Mouse (Mus musculus): ENCODE measurements around the gene Olfr992.
"Not testable (repeated sequence)": the region's sequence is repeated elsewhere in the genome, so short reads cannot be mapped to it uniquely, and the experiment has no call there.

Olfr992 gene

DNA sequence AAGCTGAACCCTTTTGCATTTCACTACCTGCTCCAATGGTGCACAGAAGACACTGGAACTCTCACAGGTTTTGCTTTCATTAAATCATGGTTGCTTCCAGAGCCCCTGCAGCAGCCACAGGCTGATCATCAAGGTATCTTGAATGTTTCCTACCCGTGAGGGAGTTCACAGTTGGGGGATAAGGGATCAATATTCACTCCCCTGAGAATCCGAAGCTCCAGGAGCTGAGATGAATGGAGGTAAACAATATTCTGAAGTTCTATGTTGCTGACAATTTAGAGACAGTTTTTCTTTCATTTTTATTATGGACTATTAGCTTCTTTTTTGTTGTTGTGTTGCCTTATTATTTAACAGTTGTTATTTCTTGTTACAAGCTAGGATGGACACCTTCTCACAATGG, at the start of gene Olfr992:
Olfr992 (minus strand) TSS at position 101 of the 400 bp plus-strand sequence.
- DNase-seq (ENCODE audit: low spot score): no peak

DNA sequence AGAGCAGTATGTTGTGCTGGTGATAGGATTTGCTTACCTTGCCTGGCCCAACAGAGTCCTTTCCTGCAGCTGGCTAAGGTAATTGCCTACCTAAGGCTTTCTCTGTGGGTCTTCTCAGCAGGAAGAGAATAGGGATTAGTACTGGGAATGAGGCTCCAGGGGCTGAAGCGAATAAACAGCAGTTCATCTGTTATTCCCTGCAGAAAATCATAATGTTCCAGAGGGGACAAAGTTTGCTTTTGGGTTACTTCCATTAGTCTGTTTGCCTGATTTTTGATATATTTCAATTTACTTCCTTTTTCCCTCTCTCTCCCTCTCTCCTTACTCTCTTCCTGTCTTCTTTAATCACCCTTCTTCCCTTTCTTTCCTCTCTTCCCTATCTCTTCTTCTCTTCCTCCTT, 34.3 kb upstream of the Olfr992 start, which contains the start of gene Olfr995:
Olfr995 (minus strand) TSS at position 101 of the 400 bp plus-strand sequence.
- no peak for DNase-seq (ENCODE audit: low spot score)

DNA sequence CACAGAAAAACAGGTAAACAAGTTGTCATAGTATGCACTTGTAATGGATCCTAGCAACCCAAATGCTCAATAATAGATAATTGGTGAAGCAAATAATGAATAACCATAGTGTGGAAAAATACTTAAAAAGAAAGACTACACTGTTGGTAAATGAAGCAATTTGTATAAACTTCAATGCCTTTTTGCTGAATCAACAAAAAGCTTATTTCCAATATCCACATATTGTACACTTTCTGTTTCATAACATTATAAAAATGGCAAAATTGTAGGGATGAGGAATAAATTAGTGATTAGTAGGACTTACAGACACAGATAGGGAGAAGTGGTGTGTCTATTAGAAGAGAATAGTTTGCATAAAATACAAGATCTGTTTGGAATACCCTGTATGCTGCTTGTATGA, 33.3 kb upstream of the Olfr992 start:
- no peak for DNase-seq (ENCODE audit: low spot score)

DNA sequence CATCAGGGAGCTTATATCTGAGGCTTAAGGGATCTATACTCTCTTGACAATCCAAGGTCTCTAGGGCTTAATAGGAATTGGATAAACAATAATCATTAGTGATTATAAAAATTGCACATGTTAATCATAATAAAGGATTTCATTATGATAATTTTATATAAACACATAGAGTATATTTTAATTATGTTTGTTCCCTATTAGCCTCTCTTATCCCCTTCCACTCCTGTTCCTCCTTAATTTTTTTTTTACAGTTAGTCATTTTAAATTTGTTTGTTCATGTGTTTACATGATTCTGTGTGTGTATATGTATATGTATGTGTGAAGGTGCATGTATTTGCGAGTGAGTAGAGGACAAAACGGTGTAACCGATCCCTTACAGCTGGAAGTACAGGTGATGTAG, 27.1 kb upstream of the Olfr992 start, which contains the start of gene Olfr994:
Olfr994 (minus strand) TSS at position 101 of the 400 bp plus-strand sequence.
- no peak for DNase-seq (ENCODE audit: low spot score)

DNA sequence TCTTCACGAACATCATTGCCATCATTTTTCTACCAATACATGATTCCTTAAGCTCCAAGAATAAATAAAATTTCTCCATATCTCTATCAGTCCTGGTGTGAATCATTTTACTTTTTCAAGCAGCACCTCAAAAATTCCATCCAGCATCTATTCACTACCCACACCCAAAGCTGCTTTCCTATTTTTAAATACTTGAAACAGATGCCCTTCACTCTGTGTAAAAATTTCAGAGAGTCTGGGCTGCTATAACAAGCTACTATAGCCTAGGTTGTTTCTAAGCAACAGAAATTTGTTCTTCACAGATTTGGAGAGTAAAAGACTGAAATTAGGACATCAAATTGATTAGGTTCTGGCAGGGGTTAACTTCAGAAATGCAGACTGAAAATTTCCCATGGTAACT, 16.6 kb upstream of the Olfr992 start:
- no peak for DNase-seq (ENCODE audit: low spot score)

DNA sequence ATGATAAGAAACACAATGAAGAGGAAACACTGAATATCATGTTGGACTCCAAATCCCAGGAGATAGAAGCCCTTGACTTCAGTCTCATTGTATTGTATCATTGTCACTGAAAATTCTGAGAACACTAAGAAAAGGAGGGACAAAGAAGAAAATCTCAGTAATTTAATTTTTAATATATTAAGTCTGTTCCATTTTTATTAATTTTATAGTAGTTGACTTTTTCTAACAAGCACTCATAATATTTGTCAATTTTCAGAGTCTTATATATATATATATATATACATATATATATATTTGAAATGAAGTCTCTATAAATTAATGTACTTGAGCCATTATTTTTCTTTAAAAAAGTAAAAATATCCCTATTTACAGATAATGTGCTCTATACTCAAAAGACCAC, 5.5 kb upstream of the Olfr992 start, which contains the start of gene Olfr993:
Olfr993 (minus strand) TSS at position 101 of the 400 bp plus-strand sequence.
- no peak for DNase-seq (ENCODE audit: low spot score)

DNA sequence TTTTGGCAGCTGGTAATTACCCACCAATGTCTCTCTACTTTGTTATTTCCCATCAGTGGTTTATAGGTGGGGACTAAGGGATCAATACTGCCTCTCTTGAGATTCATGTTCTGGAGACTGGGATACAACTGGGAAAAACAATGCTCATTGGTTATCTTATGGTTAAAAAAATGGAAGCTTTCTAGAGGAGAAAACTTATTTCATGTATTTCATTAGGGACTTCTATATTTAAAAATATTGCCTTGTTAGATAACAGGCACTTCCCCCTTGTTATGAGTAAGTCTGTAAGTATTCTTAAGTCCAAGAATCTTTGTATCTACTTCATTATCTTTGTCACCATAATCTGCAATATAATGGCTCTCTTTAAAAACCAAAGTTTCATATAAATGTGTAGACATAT, 46.1 kb downstream of the Olfr992 start, which contains the start of gene Olfr988:
Olfr988 (minus strand) TSS at position 101 of the 400 bp plus-strand sequence.
- not testable (repeated sequence) for DNase-seq (ENCODE audit: low spot score)
